Mouse (Mus musculus) intestine, postnatal 0 days (tissue): ENCODE measurements around the gene Brwd1. TPM values are rescaled to one million over a fixed set of nuclear protein-coding genes. Genes with fewer than 3 reads are reported as not detected.
A peak's percentile ranks its signal among the peaks of the same experiment; 100 is the strongest.

Experiments
- ATAC-seq: fragments of 200-750 bp; cut with Nextera tagmentation; 2 replicates; pipeline ENCODE4 v1.8.0; 2017; ENCODE audit warnings: mild to moderate bottlenecking, moderate TSS enrichment, moderate library complexity
- H3K27ac ChIP-seq: fragments of 300-500 bp; sonication (generic); 2 replicates; pipeline ENCODE4 v1.5.1; 2014; ENCODE audit warnings: mild to moderate bottlenecking, low read depth, low read length, moderate library complexity
- H3K27me3 ChIP-seq: fragments of 300-500 bp; sonication (generic); replicated peaks from 2 replicates; pipeline ENCODE4 v1.6.1; 2014; ENCODE audit warnings: low read length, mixed read lengths; ENCODE audit not compliant: control insufficient read depth, insufficient read depth
- H3K36me3 ChIP-seq: fragments of 300-500 bp; sonication (generic); 2 replicates; pipeline ENCODE4 v1.6.1; 2014; ENCODE audit warnings: mild to moderate bottlenecking, moderate library complexity; ENCODE audit not compliant: control insufficient read depth, insufficient read depth
- H3K4me1 ChIP-seq: fragments of 300-500 bp; sonication (generic); replicated peaks from 2 replicates; pipeline ENCODE4 v1.6.1; 2014; ENCODE audit warnings: antibody characterized with exemption, low read length, mixed read lengths; ENCODE audit not compliant: control insufficient read depth, insufficient read depth
- H3K4me2 ChIP-seq: fragments of 300-500 bp; sonication (generic); replicated peaks from 2 replicates; pipeline ENCODE4 v1.6.1; 2014; ENCODE audit warnings: low read depth, mild to moderate bottlenecking, moderate library complexity
- H3K4me3 ChIP-seq: fragments of 300-500 bp; sonication (generic); 2 replicates; pipeline ENCODE4 v1.5.1; 2014; ENCODE audit warnings: low read depth, low read length
- H3K9ac ChIP-seq: fragments of 300-500 bp; sonication (generic); 2 replicates; pipeline ENCODE4 v1.6.1; 2014; ENCODE audit warnings: mild to moderate bottlenecking, low read depth, low read length
- H3K9me3 ChIP-seq: fragments of 300-500 bp; sonication (generic); 2 replicates; pipeline ENCODE4 v1.6.1; 2016; ENCODE audit warnings: mixed run types; ENCODE audit not compliant: control insufficient read depth
- CTCF ChIP-seq: sonication (generic); IDR thresholded peaks from 2 replicates; pipeline ENCODE4 v1.5.1; 2016; ENCODE audit warnings: low read depth, mild to moderate bottlenecking, control low read depth, antibody characterized with exemption, moderate library complexity
- WGBS: fragments of 180-500 bp; shearing (Covaris S2); extraction: QIAGEN DNeasy Blood & Tissue Kit; methylation state at CpG from one replicate; pipeline ENCODE4 v1.1.7; 2014; 5-methylcytosine and 5-hydroxymethylcytosine counted together
- polyA plus RNA-seq: library from polyadenylated mRNA; unstranded; fragments of >200 nt; fragmentation: Nextera tagmentation; extraction: Ambion mirVana; gene quantifications from 2 replicates; pipeline ENCODE4 v1.2.1, GENCODE M21; 2015

Brwd1 gene
- polyA plus RNA-seq = 19.9 and 23.3 TPM in 2 replicates

- peak within 1 kb of the TSS; percentile 99 for H3K27ac ChIP-seq
- H3K9ac ChIP-seq = peak within 1 kb of the TSS; percentile 98
- H3K36me3 ChIP-seq = peaks cover 27% of the 10 kb centered on the region
- no peaks in the 10 kb centered on the region for H3K9me3 ChIP-seq
- ATAC-seq = peak; percentile 74
- TF ChIP-seq CTCF = no peak
- H3K4me1 ChIP-seq = no peaks in the 10 kb centered on the region
- peak within 1 kb of the TSS; percentile 83 for H3K4me2 ChIP-seq
- no peaks in the 10 kb centered on the region for H3K27me3 ChIP-seq
- under 1% methylated on average over 59 of the region's 107 CpGs for WGBS
- H3K4me3 ChIP-seq = peak within 1 kb of the TSS; percentile 98
Observed at GRCm38 (mm10) chr16:96082301-96083178, at the start of gene Brwd1. TSS of gene Brwd1 (minus strand) at chr16:96082526.

GRCm38 (mm10) chr16:96128466-96128865 is 46.1 kb upstream of the Brwd1 start:
- no peak for TF ChIP-seq CTCF
- peak overlapping the region; percentile 88 for H3K4me2 ChIP-seq
- peak overlapping the region; percentile 83 for H3K4me3 ChIP-seq
- peak overlapping the region; percentile 89 for H3K27ac ChIP-seq
- H3K9me3 ChIP-seq = no peaks in the 10 kb centered on the region
- H3K4me1 ChIP-seq = no peaks in the 10 kb centered on the region
- peaks cover 13% of the 10 kb centered on the region for H3K36me3 ChIP-seq
- WGBS = 4% methylated on average over 9 of the region's 9 CpGs
- ATAC-seq = no peak
- H3K9ac ChIP-seq = peak overlapping the region; percentile 85
- H3K27me3 ChIP-seq = no peaks in the 10 kb centered on the region

GRCm38 (mm10) chr16:96127657-96128344 is 45.5 kb upstream of the Brwd1 start, which contains the start of gene Hmgn1:
TSS of gene Hmgn1 (minus strand) at chr16:96127729.
- WGBS = under 1% methylated on average over 58 of the region's 72 CpGs
- H3K27me3 ChIP-seq = no peaks in the 10 kb centered on the region
- no peak for TF ChIP-seq CTCF
- H3K36me3 ChIP-seq = peaks cover 19% of the 10 kb centered on the region
- H3K4me3 ChIP-seq = peak within 1 kb of the TSS; percentile 83
- H3K9ac ChIP-seq = peak within 1 kb of the TSS; percentile 85
- peak within 1 kb of the TSS; percentile 88 for H3K4me2 ChIP-seq
- H3K9me3 ChIP-seq = no peaks in the 10 kb centered on the region
- peak; percentile 93 for ATAC-seq
- H3K4me1 ChIP-seq = no peaks in the 10 kb centered on the region
- H3K27ac ChIP-seq = peak within 1 kb of the TSS; percentile 89

DNA sequence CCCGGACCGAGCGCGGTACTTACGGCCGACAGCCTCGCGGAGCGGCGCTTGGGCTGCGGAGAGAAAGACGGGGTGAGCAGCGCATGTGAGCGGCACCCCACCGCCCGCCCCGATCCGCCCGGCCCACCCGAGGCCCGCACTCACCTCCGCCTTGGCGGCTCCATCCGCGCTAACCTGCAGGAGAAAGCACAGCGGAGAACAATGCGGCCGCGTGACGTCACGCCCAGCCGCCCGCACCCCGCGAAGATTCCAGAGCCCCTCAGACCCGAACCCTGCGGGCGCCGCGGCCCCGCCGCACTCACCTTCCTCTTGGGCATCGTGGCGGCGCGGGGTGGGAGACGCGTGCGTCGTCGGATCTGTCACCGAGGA is 44.9 kb upstream of the Brwd1 start:
- Histone ChIP-seq H3K27ac (peak overlapping the region; percentile 89), H3K9me3 (no peaks in the 10 kb centered on the region), H3K36me3 (peaks cover 19% of the 10 kb centered on the region), H3K4me2 (peak overlapping the region; percentile 88), H3K9ac (peak overlapping the region; percentile 85), H3K4me1 (no peaks in the 10 kb centered on the region), H3K4me3 (peak overlapping the region; percentile 83), H3K27me3 (no peaks in the 10 kb centered on the region)
- TF ChIP-seq CTCF = no peak
- 0% methylated on average over 38 of the region's 52 CpGs for WGBS
- peak; percentile 46 for ATAC-seq

- H3K27ac ChIP-seq = peak overlapping the region; percentile 89
- no peaks in the 10 kb centered on the region for H3K9me3 ChIP-seq
- peak overlapping the region; percentile 88 for H3K4me2 ChIP-seq
- WGBS = 3% methylated on average over 19 of the region's 19 CpGs
- H3K4me1 ChIP-seq = no peaks in the 10 kb centered on the region
- peak overlapping the region; percentile 83 for H3K4me3 ChIP-seq
- H3K27me3 ChIP-seq = no peaks in the 10 kb centered on the region
- no peak for TF ChIP-seq CTCF
- peaks cover 19% of the 10 kb centered on the region for H3K36me3 ChIP-seq
- no peak for ATAC-seq
- H3K9ac ChIP-seq = peak overlapping the region; percentile 85
Observed at GRCm38 (mm10) chr16:96126684-96127171, 44.4 kb upstream of the Brwd1 start.

DNA sequence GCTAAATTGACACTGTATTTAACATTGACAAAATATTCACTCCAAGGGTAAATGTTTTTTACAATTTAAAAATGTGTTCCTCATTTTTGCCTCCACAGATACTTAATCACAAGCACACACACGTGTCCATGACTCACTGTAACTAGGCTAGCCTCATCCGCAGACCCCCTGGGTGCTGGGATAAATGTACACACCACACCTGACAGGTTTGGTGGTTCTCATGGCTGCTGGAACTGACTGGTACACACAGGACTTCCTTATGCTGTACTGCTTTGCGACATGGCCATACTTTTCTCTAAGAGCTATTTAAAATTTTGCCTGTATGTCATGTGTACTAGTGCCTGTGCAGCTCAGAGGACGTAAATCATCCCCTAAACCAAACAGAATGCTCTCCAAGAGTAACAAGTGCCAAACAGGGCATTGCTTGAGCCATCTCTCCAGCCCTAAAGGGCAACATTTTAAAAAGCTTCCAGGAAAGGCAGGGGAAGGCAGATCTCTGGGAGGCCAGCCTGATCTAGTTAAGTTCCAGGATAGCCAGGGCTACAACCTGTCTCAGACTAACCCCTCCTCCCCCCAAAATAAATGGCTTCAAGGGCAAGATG is 37.8 kb upstream of the Brwd1 start:
- 56% methylated on average over 4 of the region's 4 CpGs for WGBS
- no peak overlapping the region for H3K9ac ChIP-seq
- no peaks in the 10 kb centered on the region for H3K27me3 ChIP-seq
- no peak overlapping the region for H3K4me3 ChIP-seq
- no peak for TF ChIP-seq CTCF
- no peaks in the 10 kb centered on the region for H3K9me3 ChIP-seq
- no peak for ATAC-seq
- no peaks in the 10 kb centered on the region for H3K4me1 ChIP-seq
- H3K27ac ChIP-seq = no peak overlapping the region
- peaks cover 28% of the 10 kb centered on the region for H3K36me3 ChIP-seq
- H3K4me2 ChIP-seq = no peak overlapping the region
